Mouse (Mus musculus) cerebellum, postnatal 25 days (tissue): ENCODE data around the gene Apoa5.
A peak's percentile ranks its signal among the peaks of the same experiment; 100 is the strongest.
"Not testable (repeated sequence)": the region's sequence is repeated elsewhere in the genome, so short reads cannot be mapped to it uniquely, and the experiment has no call there.

Source experiments
- DNase-seq, 2 experiments: peaks; one replicate each; pipeline ENCODE4 v3.0.0; 2021; ENCODE audit warnings: mixed read lengths in 2 of 2

The Apoa5 gene

DNA sequence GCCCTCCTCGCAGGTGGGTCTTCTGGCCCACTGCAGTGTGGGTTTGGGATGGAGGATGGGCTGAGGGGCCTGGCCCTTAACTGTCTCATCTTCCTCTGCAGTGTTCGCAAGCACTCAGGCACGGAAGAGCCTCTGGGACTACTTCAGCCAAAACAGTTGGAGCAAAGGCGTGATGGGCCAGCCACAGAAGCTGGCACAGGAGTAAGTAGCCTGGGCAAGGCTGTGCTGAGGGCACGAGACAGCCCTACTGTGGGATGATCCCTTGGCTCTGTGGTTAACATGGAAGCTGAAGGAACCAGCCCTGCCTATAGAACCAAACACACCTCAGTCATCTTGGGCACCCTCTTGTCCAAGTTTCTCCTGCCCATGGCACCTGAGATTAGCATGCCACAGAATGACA lies 692 bp downstream of the Apoa5 start:
- DNase-seq, result no peak

DNA sequence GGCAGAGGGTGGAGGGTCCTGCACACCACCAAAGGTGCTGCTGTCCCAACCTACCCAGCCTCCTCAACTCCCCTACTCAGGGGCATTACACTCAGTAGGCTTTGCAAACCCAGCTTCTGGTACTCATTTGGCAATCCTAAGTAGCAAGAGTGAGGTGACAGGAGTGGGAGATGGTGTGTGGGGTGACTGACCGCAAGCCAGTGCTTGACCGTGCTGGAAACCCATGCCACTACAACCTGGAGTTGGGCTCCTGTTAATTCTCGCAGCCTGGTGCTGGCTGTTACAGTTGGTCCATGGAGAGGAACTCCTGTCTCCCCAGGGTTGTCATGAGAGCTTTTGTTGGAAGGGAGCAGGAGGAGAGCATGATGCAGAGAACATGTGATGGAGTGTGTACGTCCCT lies 2.3 kb downstream of the Apoa5 start:
- DNase-seq, result no peak

GRCm38 (mm10) chr9:46272070-46272469 lies 3.6 kb downstream of the Apoa5 start:
- no peak for DNase-seq

- peak; percentile 87 to 90 for DNase-seq
Observed at GRCm38 (mm10) chr9:46272677-46273454, 4.4 kb downstream of the Apoa5 start, which contains the start of gene Zpr1. Gene Zpr1, plus strand, starts transcription at chr9:46273064.

DNA sequence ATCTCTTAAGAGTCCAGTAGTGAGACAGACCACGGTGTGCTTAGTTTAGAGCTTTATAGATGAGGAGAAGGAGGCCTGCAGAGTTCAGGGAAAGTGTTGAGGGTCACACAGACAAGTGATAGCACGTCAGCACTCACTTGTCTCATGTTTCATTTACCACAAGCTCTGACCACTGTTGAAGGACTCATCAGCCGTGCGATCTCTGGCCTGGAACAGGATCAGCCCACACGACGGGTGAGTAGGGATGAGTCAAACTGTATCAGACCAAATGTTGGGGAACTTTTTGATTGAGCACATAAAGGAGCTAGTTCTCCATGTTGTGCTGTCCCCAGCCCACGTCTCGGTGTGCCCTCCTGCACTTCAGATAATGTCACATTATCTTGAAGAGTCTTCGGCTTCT lies 6.1 kb downstream of the Apoa5 start:
- no peak for DNase-seq

- peak; percentile 95 to 96 for DNase-seq
Observed at GRCm38 (mm10) chr9:46282631-46283436, 14.4 kb downstream of the Apoa5 start, which contains the start of gene Bud13. Gene Bud13, plus strand, starts transcription at chr9:46283008.

GRCm38 (mm10) chr9:46298381-46298780 lies 29.9 kb downstream of the Apoa5 start:
- no peak for DNase-seq

- peak; percentile 64 to 74 for DNase-seq
Observed at GRCm38 (mm10) chr9:46302142-46302541, 33.7 kb downstream of the Apoa5 start.

- DNase-seq, result peak in 1 of 2 experiments; percentile 51
Observed at GRCm38 (mm10) chr9:46309121-46309520, 40.7 kb downstream of the Apoa5 start.

- peak; percentile 81 to 87 for DNase-seq
Observed at GRCm38 (mm10) chr9:46314507-46314906, 46.1 kb downstream of the Apoa5 start.

DNA sequence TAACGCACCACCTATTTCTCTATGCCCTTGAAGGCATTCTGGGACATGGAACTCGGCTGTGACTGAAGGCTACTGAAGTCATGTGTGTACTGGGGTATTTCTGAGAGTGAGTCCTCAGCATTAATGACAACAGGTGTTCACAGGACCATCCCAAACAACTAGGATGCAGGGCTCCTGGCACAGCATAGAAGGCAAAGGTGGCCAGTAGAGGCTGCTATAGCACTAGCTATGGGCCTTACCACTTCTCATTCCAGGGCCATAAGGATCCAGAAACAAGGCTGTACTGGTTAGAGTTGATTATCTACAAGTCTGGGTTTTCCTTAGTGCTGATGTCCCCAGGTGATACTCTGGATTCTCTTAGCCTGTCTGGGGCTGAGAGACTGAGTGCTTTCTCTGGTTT lies 46.5 kb downstream of the Apoa5 start:
- DNase-seq, result no peak

GRCm38 (mm10) chr9:46315807-46316365 lies 47.5 kb downstream of the Apoa5 start:
- no peak for DNase-seq

DNA sequence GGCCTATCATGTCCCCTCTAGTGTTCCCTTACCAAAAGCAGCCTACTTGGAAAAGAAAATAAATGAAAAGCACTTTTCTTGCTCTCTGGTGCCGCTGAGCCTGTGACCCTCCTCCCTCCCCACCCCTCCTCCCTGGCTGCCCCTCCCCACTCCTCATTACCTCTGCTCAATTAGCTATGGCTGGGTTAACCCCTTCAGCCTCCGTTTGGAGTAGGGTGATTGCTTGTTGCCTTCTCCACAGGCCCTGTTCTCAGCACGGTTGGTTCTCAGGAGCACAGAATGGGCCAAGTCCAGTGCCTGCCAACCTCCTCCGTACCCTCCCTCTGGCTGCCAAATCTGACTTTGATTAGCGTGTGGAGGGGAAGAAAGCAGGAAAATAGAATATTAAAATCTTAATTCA lies 48.0 kb downstream of the Apoa5 start:
- DNase-seq, result peak in 1 of 2 experiments; percentile 39

DNA sequence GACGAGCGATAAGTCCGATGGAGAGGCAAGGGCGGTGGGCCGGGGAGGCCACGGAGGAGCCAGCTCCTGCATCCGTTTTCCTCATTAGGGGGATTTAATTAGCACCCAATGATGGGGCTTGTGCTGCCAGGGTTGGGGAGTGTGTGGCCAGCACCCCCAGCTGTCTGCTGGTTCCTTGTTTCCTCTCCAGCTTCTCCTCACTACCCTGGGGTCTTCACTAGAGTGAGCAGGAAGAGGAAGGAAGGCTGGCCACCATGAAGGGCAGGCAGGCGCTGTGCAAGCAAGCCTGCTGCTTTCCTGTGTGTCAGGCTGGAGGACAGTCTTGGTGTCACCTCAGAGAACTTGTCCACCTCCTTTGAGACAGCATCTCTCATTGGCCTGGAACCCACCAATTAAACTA lies 48.5 kb downstream of the Apoa5 start:
- no peak for DNase-seq

DNA sequence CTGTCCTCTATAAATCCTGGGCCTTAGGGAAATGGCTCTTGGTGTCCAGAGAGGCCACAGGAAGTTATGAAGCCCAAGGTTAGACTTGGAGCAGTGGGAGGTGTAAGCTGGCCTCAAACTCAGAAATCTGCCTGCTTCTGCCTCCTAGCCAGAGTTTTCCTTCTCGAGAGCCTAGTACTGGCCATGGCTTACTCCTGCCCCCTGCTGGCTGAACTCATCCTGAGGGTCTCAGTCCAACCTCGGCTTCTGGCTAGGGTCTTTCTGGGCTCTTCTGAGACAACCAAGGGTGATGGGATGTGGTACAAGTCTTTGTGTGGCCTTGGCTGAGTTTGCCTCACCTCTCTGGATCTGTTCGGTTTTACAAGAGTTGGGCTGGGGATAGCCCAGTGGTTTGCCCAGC lies 49.5 kb downstream of the Apoa5 start:
- DNase-seq, result no peak

- DNase-seq, result not testable (repeated sequence)
Observed at GRCm38 (mm10) chr9:46319886-46320285, 51.5 kb downstream of the Apoa5 start, which contains the start of gene 4931429L15Rik. Gene 4931429L15Rik, minus strand, starts transcription at chr9:46319986.

DNA sequence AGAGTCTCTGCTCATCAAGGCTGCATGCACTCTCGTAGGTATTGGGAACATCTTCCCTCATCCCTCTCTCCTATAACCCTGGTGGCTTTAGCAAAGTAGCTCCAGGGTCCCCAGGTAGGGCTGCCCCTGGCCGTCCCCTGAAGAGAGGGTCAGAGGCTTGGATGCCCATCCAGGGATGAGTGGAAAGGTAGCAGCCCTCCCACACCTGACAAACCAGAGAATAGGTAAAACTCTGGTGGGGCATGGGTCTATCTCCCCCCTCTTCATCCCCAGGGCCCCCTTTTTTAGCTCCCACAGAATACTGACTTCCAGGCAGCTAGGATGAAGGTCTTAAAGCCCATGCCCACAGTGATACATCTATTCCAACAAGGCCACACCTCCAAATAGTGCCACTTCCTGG lies 52.0 kb downstream of the Apoa5 start:
- no peak for DNase-seq
